In genomic region chr7:64451441-64451840, GRCm38 (mm10) we compare ENCODE assay signal across 9 mouse cellular contexts. TPM values are rescaled to one million over a fixed set of nuclear protein-coding genes. Genes with fewer than 3 reads are reported as not detected.
DNase-seq lines count a peak whose midpoint lies in the region; TF ChIP-seq lines count a peak whose summit lies in the region.
"Had no signal": no experiment of that assay in that cellular context is flagged by ENCODE, and none has a peak within 500 bp of the region (broad histone marks: within the 10 kb centered on the region; RNA-seq: fewer than 3 reads in every experiment).

No protein-coding gene starts in this region.

- no peaks in the 10 kb centered on the region for H3K79me2 ChIP-seq in heart, adult 2 months (replicated peaks; ENCODE audit: control insufficient read depth, insufficient read depth, low read length)

- peak; percentile 94 to 96 for DNase-seq in cerebellum, postnatal 10 days
- DNase-seq in frontal cortex, postnatal 36 days (ENCODE audit: low spot score in 2 of 2) = peak; percentile 37 to 64
- peak; percentile 62 to 72 for DNase-seq in left cerebral cortex, postnatal 10 days (ENCODE audit: extremely low spot score in 1 of 2, low spot score in 2 of 2)
- peak; percentile 51 for DNase-seq in right cerebral cortex, adult 18-20 months
- no peak for DNase-seq in heart, adult 2 months
- DNase-seq in kidney, adult 9 months = no peak
- no peak for DNase-seq in adrenal gland, postnatal 10 days
- DNase-seq: kidney, adult 18-20 months had no signal

- H3K9ac ChIP-seq in heart, adult 2 months (ENCODE audit: low read depth, low read length) = no peak overlapping the region
- H3K9ac ChIP-seq: embryonic facial prominence, embryonic 13.5 days had no signal

- TF ChIP-seq EP300 in heart, adult 2 months (IDR thresholded peaks at IDR 0.05; ENCODE audit: insufficient read depth, low read depth, low read length) = no peak

- H3K27me3 ChIP-seq in heart, adult 2 months (ENCODE audit: control insufficient read depth, insufficient read depth, low read length) = no peaks in the 10 kb centered on the region
- H3K27me3 ChIP-seq: embryonic facial prominence, embryonic 13.5 days had no signal

- intact Hi-C loops in left cerebral cortex, postnatal 10 days (cut with DNase I) = no loop called here
- intact Hi-C loops in heart, adult 2 months (cut with DNase I) = no loop called here

- no peak overlapping the region for H3K27ac ChIP-seq in heart, adult 2 months
- H3K27ac ChIP-seq: embryonic facial prominence, embryonic 13.5 days had no signal

- no peak overlapping the region for H3K4me3 ChIP-seq in heart, adult 2 months
- H3K4me3 ChIP-seq: embryonic facial prominence, embryonic 13.5 days had no signal

- H3K36me3 ChIP-seq in heart, adult 2 months (ENCODE audit: control insufficient read depth, insufficient read depth, low read length) = no peaks in the 10 kb centered on the region
- H3K36me3 ChIP-seq: embryonic facial prominence, embryonic 13.5 days had no signal

- no peak for TF ChIP-seq CTCF in heart, adult 2 months (IDR thresholded peaks at IDR 0.05)

- H3K4me1 ChIP-seq in heart, adult 2 months (ENCODE audit: control insufficient read depth, insufficient read depth, low read length) = no peaks in the 10 kb centered on the region
- H3K4me1 ChIP-seq: embryonic facial prominence, embryonic 13.5 days had no signal

- no peak for TF ChIP-seq POLR2A in heart, adult 2 months (IDR thresholded peaks at IDR 0.05; ENCODE audit: insufficient read depth, low read depth, low read length)

- WGBS in heart, adult 2 months = 69% methylated on average over 4 of the region's 4 CpGs

RNA-seq across cellular contexts. Expression of gene Apba2, which starts 50.1 kb away (rescaled TPM):
- 100 to 1,000 TPM; 226 to 235 TPM for total RNA-seq in left cerebral cortex, postnatal 10 days (2021)
- 1 to 10 TPM in 1 of 2 experiments, under 1 TPM in 1; 0.68 to 1.2 TPM for total RNA-seq in heart, adult 2 months (2021)
- 0.90 and 1.0 TPM in 2 replicates for polyA plus RNA-seq in heart, adult 2 months (2012; rRNA removed)
- total RNA-seq in adrenal gland, postnatal 10 days (2021) = 1 to 10 TPM; 1.3 to 2.9 TPM

RNA-seq across cellular contexts. Expression of gene Mcee, which starts 59.0 kb away (rescaled TPM):
- total RNA-seq in left cerebral cortex, postnatal 10 days (2021) = 10 to 100 TPM; 35.1 to 38.9 TPM
- 100 to 1,000 TPM; 169 to 198 TPM for total RNA-seq in heart, adult 2 months (2021)
- polyA plus RNA-seq in heart, adult 2 months (2012; rRNA removed) = 92.4 and 134 TPM in 2 replicates
- 100 to 1,000 TPM; 150 to 154 TPM for total RNA-seq in adrenal gland, postnatal 10 days (2021)

RNA-seq across cellular contexts. Expression of gene Mphosph10, which starts 59.4 kb away (rescaled TPM):
- 10 to 100 TPM; 18.5 to 18.6 TPM for total RNA-seq in left cerebral cortex, postnatal 10 days (2021)
- 10 to 100 TPM; 10.8 to 15.3 TPM for total RNA-seq in heart, adult 2 months (2021)
- 0.66 and 2.0 TPM in 2 replicates for polyA plus RNA-seq in heart, adult 2 months (2012; rRNA removed)
- 10 to 100 TPM; 19.5 to 27.9 TPM for total RNA-seq in adrenal gland, postnatal 10 days (2021)

Comparison
In these comparisons a context has a peak if more than half of its experiments do, and no peak if none do; other contexts are left out.
1. DNase-seq: peak in cerebellum, postnatal 10 days (2 of 2), frontal cortex, postnatal 36 days (2 of 2), left cerebral cortex, postnatal 10 days (2 of 2) and right cerebral cortex, adult 18-20 months (single experiment); none in heart, adult 2 months (0 of 2), kidney, adult 9 months (single experiment) and adrenal gland, postnatal 10 days (single experiment).
2. RNA of gene Apba2, which starts 50.1 kb away (total RNA-seq): 226 to 235 TPM in left cerebral cortex, postnatal 10 days; 1.3 to 2.9 TPM in adrenal gland, postnatal 10 days and 0.68 to 1.2 TPM in heart, adult 2 months; every median in the first group is over 10 times any median in the second.